In genomic region chr17:10359466-10359865, GRCm38 (mm10) we compare ENCODE assay signal across 15 mouse cellular contexts. TPM values are rescaled to one million over a fixed set of nuclear protein-coding genes. Genes with fewer than 3 reads are reported as not detected.
DNase-seq lines count a peak whose midpoint lies in the region; ATAC-seq lines count a peak whose summit lies in the region.
"Had no signal": no experiment of that assay in that cellular context is flagged by ENCODE, and none has a peak within 500 bp of the region (broad histone marks: within the 10 kb centered on the region; RNA-seq: fewer than 3 reads in every experiment).

No protein-coding gene starts in this region.

- H3K4me3 ChIP-seq in heart, embryonic 11.5 days (ENCODE audit: low read depth, low read length), result no peak overlapping the region
- no peak overlapping the region for H3K4me3 ChIP-seq in liver, embryonic 15.5 days (replicated peaks)
- H3K4me3 ChIP-seq in forebrain, embryonic 13.5 days, result no peak overlapping the region
- H3K4me3 ChIP-seq: erythroblast, embryonic 14.5 days; left cerebral cortex, adult 2 months; myocyte had no signal

- DNase-seq in layer of hippocampus, adult 11-12 months (ENCODE audit: low spot score), result peak; percentile 52
- DNase-seq in layer of hippocampus, adult 18-20 months (ENCODE audit: low spot score in 2 of 2), result no peak
- DNase-seq in adrenal gland, postnatal 36 days, result peak; percentile 54 to 58
- DNase-seq in lung, postnatal 25 days (ENCODE audit: low spot score), result no peak
- DNase-seq: cerebellum, adult 9-11 months; gastrocnemius, postnatal 36 days; kidney, adult 18-20 months; lung, postnatal 10 days; right cerebral cortex, postnatal 14 days had no signal

- H3K36me3 ChIP-seq in heart, embryonic 11.5 days (ENCODE audit: control insufficient read depth, insufficient read depth, low read length), result no peaks in the 10 kb centered on the region
- no peaks in the 10 kb centered on the region for H3K36me3 ChIP-seq in liver, embryonic 15.5 days (replicated peaks)
- H3K36me3 ChIP-seq in forebrain, embryonic 13.5 days (ENCODE audit: poor library complexity, severe bottlenecking), result no peaks in the 10 kb centered on the region

- peak overlapping the region; percentile 34 for H3K4me2 ChIP-seq in heart, embryonic 11.5 days
- H3K4me2 ChIP-seq in liver, embryonic 15.5 days, result no peak overlapping the region; the same call in 1 of the 2 replicates
- no peak overlapping the region for H3K4me2 ChIP-seq in forebrain, embryonic 13.5 days

- H3K4me1 ChIP-seq in heart, embryonic 11.5 days (ENCODE audit: control insufficient read depth, insufficient read depth, low read length), result peaks cover 40% of the 10 kb centered on the region
- peaks cover 7% of the 10 kb centered on the region; the same call in 1 of the 2 replicates for H3K4me1 ChIP-seq in liver, embryonic 15.5 days (replicated peaks)
- H3K4me1 ChIP-seq in forebrain, embryonic 13.5 days, result peaks cover 17% of the 10 kb centered on the region

- 0 out of 2 replicates have a peak, but pooled peaks have one; percentile 23 for ATAC-seq in heart, embryonic 11.5 days (replicated peaks; ENCODE audit: insufficient number of reproducible peaks, low FRiP score, low TSS enrichment)
- peak; percentile 60; the same call in 1 of the 2 replicates for ATAC-seq in liver, embryonic 15.5 days (ENCODE audit: insufficient read depth)
- ATAC-seq in forebrain, embryonic 13.5 days, result no peak

- H3K27me3 ChIP-seq in heart, embryonic 11.5 days (ENCODE audit: control insufficient read depth, insufficient read depth, low read length), result no peaks in the 10 kb centered on the region
- H3K27me3 ChIP-seq in liver, embryonic 15.5 days, result no peaks in the 10 kb centered on the region
- no peaks in the 10 kb centered on the region for H3K27me3 ChIP-seq in forebrain, embryonic 13.5 days

- WGBS in heart, embryonic 11.5 days (ENCODE audit: insufficient replicate concordance), result 10% methylated on average over 14 of the region's 14 CpGs
- WGBS in liver, embryonic 15.5 days (ENCODE audit: insufficient replicate concordance), result 30% methylated on average over 14 of the region's 14 CpGs
- WGBS in forebrain, embryonic 13.5 days, result 91% methylated on average over 14 of the region's 14 CpGs

- H3K9me3 ChIP-seq in heart, embryonic 11.5 days (replicated peaks; ENCODE audit: control insufficient read depth, low read length), result no peaks in the 10 kb centered on the region
- no peaks in the 10 kb centered on the region for H3K9me3 ChIP-seq in liver, embryonic 15.5 days (replicated peaks)
- no peaks in the 10 kb centered on the region for H3K9me3 ChIP-seq in forebrain, embryonic 13.5 days (replicated peaks)

- peak overlapping the region; percentile 79 for H3K27ac ChIP-seq in heart, embryonic 11.5 days (ENCODE audit: low read depth, low read length)
- no peak overlapping the region for H3K27ac ChIP-seq in liver, embryonic 15.5 days (replicated peaks)
- H3K27ac ChIP-seq in forebrain, embryonic 13.5 days, result no peak overlapping the region
- H3K27ac ChIP-seq: left cerebral cortex, adult 2 months had no signal

- no peak overlapping the region; the same call in 1 of the 2 replicates for H3K9ac ChIP-seq in heart, embryonic 11.5 days (ENCODE audit: low read depth, low read length)
- H3K9ac ChIP-seq in liver, embryonic 15.5 days, result no peak overlapping the region
- H3K9ac ChIP-seq in forebrain, embryonic 13.5 days, result no peak overlapping the region

RNA-seq across cellular contexts. Expression of gene Qk, which starts 39.8 kb away (rescaled TPM):
- 100 to 1,000 TPM; 352 to 400 TPM for total RNA-seq in layer of hippocampus, adult 18-20 months (2021)
- total RNA-seq in adrenal gland, postnatal 36 days (2021), result 100 to 1,000 TPM; 181 to 254 TPM
- polyA plus RNA-seq in heart, embryonic 11.5 days (2014; fragmentation: Nextera tagmentation; extraction: Ambion mirVana), result 52.6 and 60.6 TPM in 2 replicates
- polyA plus RNA-seq in liver, embryonic 15.5 days (2015; fragmentation: Nextera tagmentation; extraction: Ambion mirVana), result 6.4 and 7.1 TPM in 2 replicates
- 54.1 and 56.1 TPM in 2 replicates for polyA plus RNA-seq in forebrain, embryonic 13.5 days (2015; fragmentation: Nextera tagmentation; extraction: Ambion mirVana)

Comparison
In these comparisons a context has a peak if more than half of its experiments do, and no peak if none do; other contexts are left out.
1. DNase-seq: peak in layer of hippocampus, adult 11-12 months (single experiment) and adrenal gland, postnatal 36 days (2 of 2); none in layer of hippocampus, adult 18-20 months (0 of 2) and lung, postnatal 25 days (single experiment).